Mouse (Mus musculus): Measurements from ENCODE around the gene Tsc1.

GRCm38 (mm10) chr2:28597733-28598547 lies 43.1 kb upstream of the Tsc1 start:
- TF ChIP-seq CTCF (IDR thresholded peaks at IDR 0.05; ENCODE audit: borderline replicate concordance, insufficient read depth, low read depth, low read length) (no peak), POLR2A (IDR thresholded peaks at IDR 0.05; ENCODE audit: borderline replicate concordance, insufficient read depth, low read length) (no peak)

Data from cerebellum, adult 2 months (tissue).